Mouse (Mus musculus) embryo, embryonic 11.5 days (tissue): Measurements from ENCODE around the gene Stxbp3.
"Not testable (repeated sequence)": the region's sequence is repeated elsewhere in the genome, so short reads cannot be mapped to it uniquely, and the experiment has no call there.

Experiments used
- DNase-seq: peaks from one replicate; pipeline ENCODE4 v3.0.0-alpha.2; 2012; ENCODE audit warnings: low read depth, low spot score

Gene Stxbp3

GRCm38 (mm10) chr3:108857124-108857470 lies 16.8 kb upstream of the Stxbp3 start:
- no peak for DNase-seq

GRCm38 (mm10) chr3:108856386-108857123 lies 16.2 kb upstream of the Stxbp3 start:
- no peak for DNase-seq

- no peak for DNase-seq
Observed at GRCm38 (mm10) chr3:108855864-108856263, 15.5 kb upstream of the Stxbp3 start.

- no peak for DNase-seq
Observed at GRCm38 (mm10) chr3:108855371-108855770, 15.0 kb upstream of the Stxbp3 start.

- DNase-seq: no peak
Observed at GRCm38 (mm10) chr3:108853266-108853665, 12.9 kb upstream of the Stxbp3 start.

GRCm38 (mm10) chr3:108851996-108852697 lies 11.8 kb upstream of the Stxbp3 start:
- DNase-seq: no peak

- DNase-seq: no peak
Observed at GRCm38 (mm10) chr3:108851554-108851953, 11.2 kb upstream of the Stxbp3 start.

GRCm38 (mm10) chr3:108851075-108851474 lies 10.7 kb upstream of the Stxbp3 start:
- no peak for DNase-seq

- DNase-seq: no peak
Observed at GRCm38 (mm10) chr3:108850506-108850905, 10.2 kb upstream of the Stxbp3 start.

GRCm38 (mm10) chr3:108846616-108847015 lies 6.3 kb upstream of the Stxbp3 start:
- DNase-seq: no peak

GRCm38 (mm10) chr3:108844521-108844920 lies 4.2 kb upstream of the Stxbp3 start:
- no peak for DNase-seq

- DNase-seq: no peak
Observed at GRCm38 (mm10) chr3:108844026-108844425, 3.7 kb upstream of the Stxbp3 start.

GRCm38 (mm10) chr3:108840716-108841054 lies 359 bp upstream of the Stxbp3 start:
- no peak for DNase-seq

GRCm38 (mm10) chr3:108839647-108839999 lies 703 bp downstream of the Stxbp3 start:
- DNase-seq: no peak

GRCm38 (mm10) chr3:108838980-108839379 lies 1.3 kb downstream of the Stxbp3 start:
- no peak for DNase-seq

- DNase-seq: no peak
Observed at GRCm38 (mm10) chr3:108836931-108837330, 3.4 kb downstream of the Stxbp3 start.

GRCm38 (mm10) chr3:108833717-108834116 lies 6.6 kb downstream of the Stxbp3 start:
- DNase-seq: not testable (repeated sequence)

GRCm38 (mm10) chr3:108831750-108832149 lies 8.6 kb downstream of the Stxbp3 start:
- DNase-seq: no peak

- no peak for DNase-seq
Observed at GRCm38 (mm10) chr3:108830493-108830892, 9.8 kb downstream of the Stxbp3 start.

- no peak for DNase-seq
Observed at GRCm38 (mm10) chr3:108815631-108816030, 24.7 kb downstream of the Stxbp3 start.

GRCm38 (mm10) chr3:108810747-108811263 lies 29.5 kb downstream of the Stxbp3 start:
- no peak for DNase-seq

- no peak for DNase-seq
Observed at GRCm38 (mm10) chr3:108805622-108806021, 34.7 kb downstream of the Stxbp3 start.

GRCm38 (mm10) chr3:108798375-108798774 lies 42.0 kb downstream of the Stxbp3 start:
- no peak for DNase-seq
